Mouse (Mus musculus): ENCODE measurements around the gene Dhx38.

Dhx38 gene

DNA sequence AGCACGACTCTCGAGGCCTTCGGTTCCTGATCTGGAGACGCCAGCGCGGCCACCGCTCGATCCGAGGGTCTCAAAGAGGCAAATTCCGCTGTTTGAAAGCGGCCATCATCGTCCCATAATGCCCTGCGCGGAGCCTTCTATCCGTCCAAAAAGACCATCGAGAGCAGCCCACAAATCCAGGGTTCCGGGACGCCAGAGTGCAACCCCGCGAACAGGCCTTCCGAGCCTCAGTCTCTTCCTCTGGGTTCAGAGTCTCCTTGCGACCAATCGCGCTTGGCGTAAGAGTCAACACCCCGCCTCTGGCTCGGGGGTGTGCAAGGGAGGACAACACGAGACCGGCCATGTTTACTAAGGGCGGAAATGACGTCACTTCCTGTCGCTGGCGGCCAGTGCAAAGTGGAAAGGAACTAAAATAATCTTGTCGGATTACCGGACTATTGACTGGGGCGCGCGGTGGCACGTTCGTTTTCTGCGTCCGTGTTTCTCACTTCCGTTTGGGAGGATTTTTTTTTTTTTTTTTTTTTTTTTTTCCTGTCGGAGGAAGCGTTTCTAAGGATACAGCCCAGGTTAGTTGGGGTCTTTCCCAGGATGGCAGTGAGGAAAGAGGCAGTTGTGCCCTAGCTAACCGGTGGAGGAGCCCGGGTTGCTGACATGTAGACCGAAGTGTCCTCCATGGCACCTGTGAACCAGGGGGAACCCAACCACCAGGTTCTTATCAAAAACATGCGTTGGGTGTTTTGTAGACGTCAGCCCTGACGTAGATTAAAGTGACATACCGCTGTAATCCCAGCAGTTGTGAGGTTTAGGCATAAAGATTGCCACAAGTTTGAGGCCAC lies at the start of gene Dhx38, which contains the start of gene Txnl4b:
TSS of gene Dhx38 (minus strand) at position 364 of the 836 bp plus-strand sequence.
TSS of gene Txnl4b (plus strand) at position 395 of the 836 bp plus-strand sequence.
- peak; percentile 100 for DNase-seq

DNA sequence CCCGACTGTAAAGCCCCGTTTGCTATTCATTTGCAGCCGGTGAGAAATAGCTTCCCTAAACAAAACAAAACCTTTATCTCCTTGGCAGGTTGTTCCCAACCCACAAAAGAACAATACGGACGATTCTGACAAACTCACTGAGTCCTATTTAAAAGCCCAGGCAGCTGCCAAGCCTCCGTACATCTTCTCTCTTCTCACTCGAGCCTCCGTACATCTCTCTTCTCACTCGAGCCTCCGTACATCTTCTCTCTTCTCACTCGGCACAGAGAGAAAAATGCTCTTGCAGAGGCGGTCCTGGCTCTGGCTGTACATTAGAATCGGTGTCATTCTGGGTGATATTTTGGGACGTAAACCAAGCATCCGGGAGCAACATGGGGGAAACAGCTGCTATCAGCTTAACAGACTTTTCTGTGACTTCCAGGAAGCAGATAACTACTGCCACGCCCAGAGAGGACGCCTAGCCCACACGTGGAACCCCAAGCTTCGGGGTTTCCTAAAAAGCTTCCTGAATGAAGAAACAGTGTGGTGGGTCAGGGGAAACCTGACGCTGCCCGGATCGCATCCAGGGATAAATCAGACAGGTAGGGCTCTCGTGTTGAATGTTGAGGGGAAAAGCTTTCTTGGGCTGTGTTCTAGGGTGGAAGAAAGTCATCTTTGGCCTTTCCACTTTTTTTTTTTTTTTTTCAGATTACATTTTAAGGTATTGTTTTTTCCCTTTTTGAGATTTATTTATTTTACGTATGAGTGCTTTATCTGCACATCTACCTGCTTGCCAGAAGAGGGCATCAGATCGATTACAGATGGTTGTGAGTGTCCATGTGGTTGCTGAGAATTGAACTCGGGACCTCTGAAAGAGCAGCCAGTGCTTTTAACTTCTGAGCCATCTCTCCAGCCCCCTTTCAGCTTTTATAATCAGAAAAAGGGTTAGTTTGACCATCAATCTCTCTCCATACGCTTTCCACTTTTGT lies 48.9 kb upstream of the Dhx38 start, which contains the start of gene Pkd1l3:
TSS of gene Pkd1l3 (plus strand) at position 275 of the 968 bp plus-strand sequence.
- no peak for DNase-seq

DNA sequence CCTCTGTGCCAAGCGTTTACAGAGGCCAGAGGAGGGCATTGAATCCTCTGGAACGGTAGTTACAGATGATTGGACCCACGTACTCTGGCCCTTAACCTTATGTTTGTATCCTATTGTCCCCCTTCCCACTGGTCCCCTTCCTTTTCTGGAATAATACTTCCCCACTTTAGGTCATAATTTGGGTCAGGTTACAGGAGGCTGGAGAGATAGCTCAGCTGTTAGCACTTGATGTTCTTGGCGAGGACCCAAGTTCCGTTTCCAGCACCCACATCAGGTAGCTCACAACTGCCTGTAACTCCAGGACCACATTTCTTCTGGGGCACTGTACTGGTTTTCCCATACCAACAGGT lies 43.5 kb upstream of the Dhx38 start:
- DNase-seq = peak; percentile 90

DNA sequence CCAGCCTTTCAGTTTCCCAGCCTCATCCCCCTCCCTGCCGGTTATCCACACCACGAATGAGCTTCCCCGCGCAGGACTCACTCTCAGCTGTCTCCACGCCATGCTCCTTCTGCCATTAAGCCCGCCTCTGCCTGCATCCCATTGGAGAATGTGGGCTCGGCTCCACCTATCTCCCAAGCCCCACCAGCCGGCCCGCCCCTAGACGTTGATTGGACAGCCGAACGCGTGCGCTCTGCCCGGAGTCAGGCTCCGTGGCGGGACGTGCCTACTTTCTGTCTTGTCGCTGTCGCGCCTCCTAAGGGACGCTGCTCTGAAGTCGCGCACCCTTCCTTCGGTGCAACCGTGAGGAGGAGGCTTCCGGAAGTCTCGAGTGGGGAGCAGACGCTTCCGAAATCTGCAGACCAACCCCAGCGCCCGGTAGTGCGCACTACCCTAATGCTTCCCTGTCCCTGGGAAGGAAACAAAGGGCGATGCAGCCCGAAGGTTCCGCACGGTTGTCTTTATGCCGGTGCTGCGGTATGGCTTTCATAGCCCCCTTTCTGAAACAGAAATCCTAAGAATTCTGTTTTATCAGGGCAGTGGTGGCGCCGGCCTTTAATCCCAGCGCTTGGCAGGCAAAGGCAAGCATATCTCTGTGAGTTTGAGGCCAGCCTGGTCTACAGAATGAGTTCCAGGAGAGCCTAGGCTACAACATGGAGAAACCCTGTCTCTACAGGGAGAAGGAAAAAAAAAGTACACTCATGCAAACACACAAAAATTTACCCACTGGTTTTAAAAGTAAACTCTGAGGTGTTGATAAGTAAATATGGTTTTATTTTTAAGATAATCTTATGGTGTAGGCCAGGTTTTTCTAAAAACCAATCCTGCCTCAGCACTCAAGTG lies 42.9 kb upstream of the Dhx38 start, which contains the start of gene Dhodh:
TSS of gene Dhodh (minus strand) at position 403 of the 882 bp plus-strand sequence.
- DNase-seq = peak; percentile 100

DNA sequence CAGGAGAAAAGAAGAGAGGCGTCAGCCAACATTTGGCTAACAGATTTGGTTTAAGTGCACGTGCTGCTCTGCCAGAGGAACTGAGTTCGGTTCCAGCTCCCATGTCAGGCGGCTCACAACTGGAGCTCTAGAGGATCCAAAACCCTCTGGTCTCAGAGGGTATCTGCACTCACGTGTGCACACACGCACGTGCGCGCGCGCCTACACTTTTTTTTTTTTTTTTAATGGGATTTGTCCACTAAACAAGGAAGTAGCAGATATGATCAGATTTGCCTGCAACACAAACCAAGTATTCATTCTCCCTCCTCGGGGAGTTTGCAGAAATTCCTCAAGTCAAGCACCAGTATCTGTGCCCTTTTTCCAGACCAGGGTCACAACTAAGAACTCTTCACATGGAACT lies 42.0 kb upstream of the Dhx38 start:
- no peak for DNase-seq

DNA sequence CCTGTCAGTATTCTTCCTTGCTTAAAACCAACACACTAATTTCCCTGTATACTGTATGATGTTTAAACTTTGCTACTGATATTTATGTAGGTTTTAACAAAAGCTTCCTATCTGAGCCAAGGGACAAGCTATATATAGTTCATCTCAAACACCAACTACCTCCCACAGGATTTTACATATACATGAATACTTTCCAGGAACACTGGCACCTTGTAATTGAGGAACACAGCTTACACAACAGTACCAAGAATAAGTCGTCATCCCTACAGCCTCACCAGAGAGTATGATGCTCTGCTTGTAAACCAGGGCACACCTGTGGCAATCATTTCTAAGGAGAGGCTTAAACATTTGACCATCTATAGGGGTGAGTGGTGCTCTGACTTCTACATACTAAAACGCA lies 41.1 kb upstream of the Dhx38 start:
- no peak for DNase-seq

DNA sequence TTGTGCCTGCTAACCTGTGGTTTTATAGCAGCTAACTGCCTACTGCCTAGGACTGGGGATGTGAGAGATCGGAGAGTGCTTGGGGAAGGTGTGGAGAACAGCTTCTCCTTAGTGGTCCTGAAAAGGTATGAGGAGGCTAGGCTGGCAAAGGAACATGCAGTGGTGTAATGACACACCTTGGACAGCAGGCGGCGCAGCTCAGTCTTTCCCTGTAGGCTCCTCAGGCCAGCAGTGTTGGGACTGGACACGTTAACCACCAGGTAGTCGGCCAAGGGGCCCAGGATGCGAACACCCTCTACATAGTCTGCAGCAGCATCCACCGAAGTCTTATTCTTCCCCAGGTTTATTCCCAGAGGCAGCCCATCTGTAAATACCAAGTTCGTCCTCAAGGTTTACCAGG lies 30.2 kb upstream of the Dhx38 start:
- DNase-seq = no peak

DNA sequence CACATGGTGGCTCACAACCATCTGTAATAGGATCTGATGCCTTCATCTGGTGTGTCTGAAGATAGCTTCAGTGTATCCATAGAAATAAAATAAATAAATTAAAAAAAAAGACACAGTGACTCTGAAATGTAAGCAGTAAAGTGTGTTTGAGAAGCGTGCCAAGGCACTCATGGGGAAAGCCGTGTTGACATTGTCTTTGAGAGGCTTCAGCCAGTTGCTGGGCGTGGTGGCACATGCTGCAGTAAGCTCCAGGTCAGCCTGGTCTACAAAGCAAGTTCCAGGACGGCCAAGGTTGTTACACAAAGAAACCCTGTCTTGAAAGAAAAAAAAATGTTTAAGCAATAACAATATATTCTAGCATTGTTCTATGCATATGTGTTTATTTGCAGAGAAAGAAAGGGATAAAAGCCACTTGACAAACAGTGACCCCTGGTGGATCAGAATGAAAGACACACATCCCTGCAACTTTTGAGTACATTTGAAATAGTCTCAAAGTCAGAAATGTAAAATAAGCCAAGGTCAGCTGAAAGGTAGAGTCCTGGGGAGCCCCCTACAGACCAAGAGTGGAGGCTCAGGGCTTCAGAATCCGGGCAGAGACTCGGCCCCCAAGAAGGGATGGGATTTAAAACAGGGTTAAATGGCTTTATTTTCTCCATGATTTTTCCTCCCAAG lies 27.6 kb upstream of the Dhx38 start:
- no peak for DNase-seq

DNA sequence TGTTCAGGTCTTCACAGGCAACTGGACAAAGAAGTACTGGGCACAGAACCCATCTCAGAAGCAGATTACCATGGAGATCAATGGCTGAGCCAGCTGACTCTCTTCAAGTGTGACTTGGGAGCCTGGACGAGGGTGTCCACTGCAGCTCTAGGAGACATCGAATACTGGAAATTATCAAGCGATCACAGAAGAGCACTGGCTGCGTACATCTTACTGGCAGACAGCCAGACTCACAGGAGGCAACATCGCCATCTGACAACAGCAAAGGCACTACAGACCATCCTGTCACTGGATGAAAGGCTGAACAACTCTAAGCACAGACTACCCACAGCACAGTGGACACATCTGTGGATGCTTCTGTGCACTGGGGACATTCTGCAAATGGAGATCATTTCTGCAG lies 26.5 kb upstream of the Dhx38 start:
- no peak for DNase-seq

DNA sequence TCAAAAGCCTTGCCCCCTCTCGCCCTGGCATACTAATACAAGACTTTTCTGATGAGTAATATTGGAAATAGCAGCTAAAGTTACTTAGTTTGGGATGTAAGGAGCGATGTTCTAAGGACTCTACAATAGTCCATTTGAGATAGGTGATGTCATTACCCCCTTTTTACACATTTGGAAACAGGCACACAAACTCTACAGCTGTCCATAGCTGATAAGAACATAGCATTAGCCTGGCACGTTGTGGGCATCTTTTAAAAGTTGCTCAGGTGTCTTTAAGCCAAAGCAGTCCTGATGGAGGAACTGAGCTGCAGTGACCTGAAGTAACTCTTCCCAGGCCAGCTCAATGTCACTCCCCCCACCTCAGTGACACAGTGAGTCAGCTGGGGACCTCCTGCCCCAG lies 25.7 kb upstream of the Dhx38 start:
- no peak for DNase-seq

DNA sequence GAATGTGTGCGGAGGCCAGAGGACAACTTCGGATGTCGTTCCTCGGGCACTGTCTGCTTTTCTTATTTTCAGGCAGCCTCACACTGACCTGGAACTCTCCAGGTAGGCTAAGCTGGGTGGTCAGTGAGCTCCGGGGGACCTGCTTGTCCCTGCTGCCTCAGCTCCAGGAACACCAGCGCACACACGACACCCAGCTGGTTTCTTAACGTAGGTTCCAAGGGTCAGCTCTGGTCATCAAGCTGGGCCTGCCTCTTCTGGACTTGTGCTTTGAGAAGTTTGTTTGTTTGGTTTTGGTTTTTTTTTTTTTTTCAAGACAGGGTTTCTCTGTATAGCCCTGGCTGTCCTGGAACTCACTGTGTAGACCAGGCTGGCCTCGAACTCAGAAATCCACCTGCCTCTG lies 25.2 kb upstream of the Dhx38 start:
- no peak for DNase-seq

DNA sequence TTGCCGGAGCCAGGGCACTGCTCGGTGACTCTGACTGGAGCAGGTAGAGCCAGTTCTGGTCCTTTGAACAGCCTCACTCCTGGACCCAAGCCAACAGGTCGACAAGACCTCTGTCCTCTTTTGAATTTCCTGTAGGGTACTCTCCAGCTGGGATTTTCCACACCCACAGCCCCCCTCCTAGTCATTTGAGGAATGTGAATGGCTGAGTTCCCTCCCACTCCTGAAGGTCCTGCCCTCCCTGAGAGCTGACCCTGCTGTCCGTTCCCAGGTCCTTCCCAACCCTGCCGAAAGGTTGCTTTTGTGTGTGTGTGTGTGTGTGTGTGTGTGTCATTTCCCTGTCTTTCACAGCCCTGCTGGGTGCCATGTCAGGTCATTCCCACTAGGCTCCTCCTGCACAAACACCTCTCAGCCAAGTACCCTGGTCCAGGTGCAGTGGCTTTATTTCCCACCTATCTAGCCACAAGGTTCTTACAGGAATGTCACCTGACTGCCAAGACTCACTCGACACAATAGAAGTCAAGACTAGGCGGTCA lies 21.4 kb upstream of the Dhx38 start:
- DNase-seq = no peak

DNA sequence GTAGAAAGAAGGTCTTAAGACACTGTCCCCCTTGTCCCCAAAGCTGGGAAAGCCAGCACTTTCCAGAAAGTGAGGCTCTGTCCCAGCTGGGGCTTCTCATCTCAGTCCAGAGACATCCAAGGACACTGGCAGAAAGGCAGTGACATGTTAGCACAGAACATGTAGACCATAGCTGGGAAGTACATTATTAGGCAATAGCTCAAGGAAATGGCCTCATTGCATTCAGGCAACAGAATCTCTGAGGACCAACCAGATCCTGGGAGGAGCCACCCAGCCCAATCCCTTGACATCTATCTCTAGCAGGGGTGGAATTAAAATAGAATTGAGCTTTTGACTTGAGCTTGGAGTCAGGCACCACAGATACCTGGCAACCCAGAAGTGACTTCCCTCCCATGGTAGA lies 20.0 kb upstream of the Dhx38 start:
- peak; percentile 86 for DNase-seq

DNA sequence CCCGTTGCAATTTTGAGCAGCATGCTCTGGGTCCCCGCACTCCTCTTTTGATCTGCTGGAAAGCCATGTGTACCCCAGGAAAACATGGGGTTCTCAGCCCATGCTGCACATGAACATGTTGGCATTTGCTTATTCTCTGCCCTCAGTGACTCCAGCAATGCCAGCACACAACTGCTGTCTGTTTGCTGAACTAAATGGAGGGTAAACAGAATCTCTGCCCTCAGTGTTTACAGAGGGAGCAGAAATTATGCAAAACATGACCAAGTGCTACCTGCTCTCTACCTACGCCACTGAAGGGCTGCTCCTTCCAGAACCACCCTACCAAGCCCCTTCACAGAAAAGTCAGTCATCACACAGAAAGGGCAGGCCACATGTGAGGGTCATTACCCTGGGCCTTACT lies 19.2 kb upstream of the Dhx38 start:
- no peak for DNase-seq

DNA sequence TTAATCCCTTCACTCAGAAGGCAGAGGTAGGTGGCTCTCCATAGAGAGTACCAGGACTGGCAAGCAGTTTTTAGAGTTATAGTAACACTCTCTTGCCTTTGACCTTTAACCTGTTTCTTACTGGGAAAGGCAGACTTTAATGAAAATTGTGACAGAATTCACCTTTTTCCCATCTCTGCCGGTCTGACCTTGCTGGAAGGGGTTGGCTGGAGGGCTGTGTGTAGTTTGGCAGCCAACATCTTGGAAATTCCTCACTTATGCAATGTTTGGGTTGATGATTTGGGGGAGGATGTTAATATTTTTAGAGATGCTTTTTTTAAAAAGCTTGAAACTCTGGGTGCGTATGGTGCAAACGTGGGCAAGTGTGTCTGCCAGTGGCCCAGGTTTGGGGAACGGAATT lies 18.6 kb upstream of the Dhx38 start:
- no peak for DNase-seq

DNA sequence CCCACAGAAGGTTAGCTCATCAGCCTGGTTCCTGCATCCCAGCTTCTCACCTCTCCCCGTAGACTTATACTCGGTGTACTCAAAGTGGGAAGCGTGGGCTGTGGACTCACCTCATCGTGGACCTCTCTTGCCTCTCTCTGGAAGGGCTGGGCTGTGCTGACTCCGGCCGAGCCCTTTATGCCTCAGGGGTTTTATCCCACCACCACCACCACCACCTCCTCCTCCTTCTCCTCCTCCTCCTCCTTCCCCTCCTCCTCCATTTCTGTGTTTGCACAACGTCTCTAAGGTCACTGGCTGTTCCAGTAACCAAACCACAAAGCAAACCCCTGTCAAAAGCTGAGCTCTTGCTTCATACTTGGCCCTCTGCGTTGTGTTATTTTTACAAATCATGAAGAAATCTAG lies 13.2 kb upstream of the Dhx38 start, which contains the start of gene Hp:
TSS of gene Hp (minus strand) at position 273 of the 402 bp plus-strand sequence.
- no peak for DNase-seq

DNA sequence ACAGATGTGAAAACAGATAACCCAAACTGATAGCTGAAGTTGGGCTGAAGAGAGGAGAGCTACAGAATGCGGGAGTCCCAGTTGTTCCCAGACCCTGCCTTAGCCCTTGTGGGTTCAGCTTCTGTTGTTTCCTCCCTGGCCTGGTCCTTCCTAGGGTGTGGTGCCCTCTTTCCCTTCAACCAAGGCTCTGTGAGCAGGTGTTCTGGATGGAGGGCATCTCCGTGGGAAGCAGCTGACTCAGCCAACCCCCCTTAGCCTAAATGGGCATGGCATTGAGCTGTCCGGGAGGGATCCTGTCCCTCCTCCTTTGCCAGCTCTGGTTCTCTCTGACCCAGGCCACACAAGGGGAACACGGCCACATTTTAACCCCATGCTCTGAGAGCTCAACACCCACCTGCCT lies 10.7 kb upstream of the Dhx38 start:
- DNase-seq = no peak

DNA sequence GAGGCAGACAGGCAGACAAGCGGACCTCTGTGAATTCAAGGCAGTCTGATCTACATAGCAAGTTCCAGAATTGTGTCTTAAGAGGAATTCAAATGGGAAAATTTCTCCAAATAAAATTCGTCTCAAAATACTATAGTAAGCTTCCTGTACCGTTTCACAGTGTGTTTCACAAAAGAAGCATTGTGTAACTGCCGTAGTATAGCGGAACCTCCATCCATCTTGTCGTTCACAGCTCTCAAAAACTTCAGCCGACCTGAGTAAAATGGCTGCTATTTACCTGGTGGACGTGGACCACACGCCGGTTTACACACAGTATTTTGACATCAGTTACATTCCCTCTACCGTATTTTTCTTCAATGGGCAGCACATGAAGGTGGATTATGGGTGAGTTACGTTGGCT lies 5.5 kb upstream of the Dhx38 start:
- no peak for DNase-seq

DNA sequence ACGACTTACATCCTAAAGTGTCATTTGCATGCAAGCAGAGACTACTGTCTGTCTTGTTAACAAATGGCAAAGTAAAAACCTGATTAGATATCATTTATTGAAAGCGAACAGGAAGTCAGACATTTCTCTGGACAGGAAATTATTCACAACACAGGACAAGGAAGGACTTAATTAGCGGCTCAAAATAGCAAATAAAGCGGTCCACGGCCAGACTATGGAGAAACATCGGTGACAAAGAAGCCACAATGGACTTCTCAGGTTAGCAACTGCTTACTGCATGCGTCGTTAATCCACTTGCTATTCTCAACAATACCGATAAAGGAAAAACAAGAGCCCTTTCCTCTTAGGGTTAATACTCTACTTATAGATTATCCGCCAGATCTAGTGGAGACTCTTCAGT lies 895 bp downstream of the Dhx38 start:
- DNase-seq = no peak

DNA sequence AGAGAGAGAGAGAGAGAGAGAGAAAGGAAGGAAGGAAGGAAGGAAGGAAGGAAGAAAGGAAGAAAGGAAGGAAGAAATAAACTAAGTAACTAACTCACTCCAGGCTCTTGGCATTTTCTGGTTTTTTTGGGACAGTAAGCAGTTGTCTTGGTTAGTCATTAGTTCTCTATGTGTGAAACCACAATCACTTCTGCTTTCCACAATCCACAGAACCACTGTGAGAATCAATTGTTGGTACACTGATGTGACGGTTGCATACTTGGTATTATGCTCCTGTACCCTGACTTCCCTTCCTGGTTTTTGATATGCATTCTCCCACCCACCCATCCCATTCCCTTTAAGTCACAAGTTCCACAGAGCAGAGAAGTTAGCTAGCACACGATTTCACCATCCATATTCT lies 1.8 kb downstream of the Dhx38 start:
- DNase-seq = no peak

DNA sequence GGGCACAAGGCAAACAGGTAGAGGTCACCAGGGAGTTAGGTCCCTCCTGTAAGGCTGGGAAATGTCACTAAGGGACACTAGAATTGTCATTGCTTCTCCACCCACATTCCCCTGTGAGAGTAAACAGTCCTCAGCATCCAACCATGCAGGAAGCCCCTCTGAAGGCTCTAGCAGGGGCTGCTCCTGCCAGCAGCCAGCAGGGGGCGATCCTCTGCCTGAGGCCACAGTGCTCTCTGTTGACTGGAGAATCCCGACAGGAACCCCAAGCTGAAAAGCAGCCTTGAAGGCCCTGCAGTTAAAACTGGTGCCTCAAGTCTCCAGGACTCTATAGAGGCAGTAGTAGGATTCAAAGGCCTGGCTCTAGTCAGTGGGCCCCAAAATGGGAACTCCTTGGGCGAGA lies 14.0 kb downstream of the Dhx38 start:
- DNase-seq = peak; percentile 83

DNA sequence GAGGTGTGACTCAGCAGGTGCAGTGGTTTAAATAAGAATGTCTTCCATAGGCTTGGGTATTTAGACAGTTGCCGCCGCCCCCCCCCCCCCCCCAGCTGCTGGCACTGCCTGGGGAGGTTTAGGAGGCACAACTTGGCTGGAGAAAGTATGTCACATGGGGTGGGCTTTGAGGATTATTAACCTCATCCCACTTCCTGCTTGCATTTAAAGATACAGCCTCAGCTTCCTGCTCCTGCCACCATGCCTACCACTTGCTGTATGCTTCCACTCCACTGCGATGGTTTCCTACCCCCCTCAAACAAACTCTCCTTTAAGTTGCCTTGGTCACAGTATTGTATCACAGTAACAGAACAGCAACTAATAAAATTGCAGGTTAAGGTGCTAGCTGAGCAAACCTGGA lies 21.6 kb downstream of the Dhx38 start:
- no peak for DNase-seq
